Mouse (Mus musculus) ovary, postnatal 36 days (tissue): Measurements from ENCODE around the gene Olfr1049.
"Not testable (repeated sequence)": the region's sequence is repeated elsewhere in the genome, so short reads cannot be mapped to it uniquely, and the experiment has no call there.

Source experiments
- DNase-seq: peaks from one replicate; pipeline ENCODE4 v3.0.0; 2022; ENCODE audit warnings: low spot score, mixed read lengths

Olfr1049 gene

DNA sequence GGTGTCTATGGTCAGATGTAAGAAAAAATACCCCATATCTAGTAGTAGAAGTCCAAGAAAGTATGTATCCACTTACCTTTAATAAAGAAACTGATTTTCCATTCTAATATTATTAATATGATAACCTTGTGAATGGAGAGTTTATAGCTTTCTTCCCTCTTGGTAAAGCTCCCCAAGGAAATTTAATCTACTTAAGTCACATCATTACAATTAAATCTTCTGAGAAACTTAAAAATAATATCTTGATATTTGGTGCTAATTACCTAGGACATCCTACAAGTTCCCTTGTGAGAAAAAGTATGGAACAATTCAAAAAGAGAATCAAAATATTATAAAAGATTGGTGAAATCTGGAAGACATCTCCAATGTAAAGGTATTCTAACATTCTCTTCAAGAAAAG is at the start of gene Olfr1049:
TSS of gene Olfr1049 (minus strand) at position 101 of the 400 bp plus-strand sequence.
- not testable (repeated sequence) for DNase-seq

DNA sequence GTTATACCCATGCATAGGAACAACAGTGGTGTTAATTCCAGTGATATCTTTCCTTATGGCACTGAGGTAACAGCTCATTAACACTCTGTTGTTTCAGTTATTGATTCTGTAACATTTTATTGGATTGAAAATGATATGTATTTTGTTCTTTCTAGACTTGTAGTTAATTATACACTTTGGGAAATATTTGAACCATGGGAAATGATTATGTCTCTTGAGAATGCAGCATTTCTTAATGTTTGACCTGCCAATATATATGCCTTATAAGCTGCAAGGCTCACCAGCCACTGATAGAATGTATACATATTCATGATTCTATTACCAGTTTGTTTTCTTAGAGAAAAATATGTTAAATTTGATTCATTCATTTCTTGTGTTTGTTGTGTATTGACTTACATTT is 34.0 kb upstream of the Olfr1049 start, which contains the start of gene Olfr1052:
TSS of gene Olfr1052 (plus strand) at position 301 of the 400 bp plus-strand sequence.
- DNase-seq, result no peak

DNA sequence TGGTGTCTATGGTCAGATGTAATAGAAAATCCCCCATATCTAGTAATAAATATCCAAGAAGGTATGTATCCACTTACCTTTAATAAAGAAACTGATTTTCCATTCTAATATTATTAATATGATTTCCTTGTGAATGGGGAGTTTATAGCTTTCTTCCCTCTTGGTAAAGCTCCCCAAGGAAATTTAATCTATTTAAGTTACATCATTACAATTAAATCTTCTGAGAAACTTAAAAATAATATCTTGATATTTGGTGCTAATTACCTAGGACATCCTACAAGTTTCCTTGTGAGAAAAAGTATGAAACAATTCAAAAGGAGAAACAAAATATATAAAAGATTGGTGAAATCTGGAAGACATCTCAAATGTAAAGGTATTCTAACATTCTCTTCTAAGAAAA is 20.9 kb upstream of the Olfr1049 start, which contains the start of gene Olfr1051:
TSS of gene Olfr1051 (minus strand) at position 101 of the 400 bp plus-strand sequence.
- not testable (repeated sequence) for DNase-seq

DNA sequence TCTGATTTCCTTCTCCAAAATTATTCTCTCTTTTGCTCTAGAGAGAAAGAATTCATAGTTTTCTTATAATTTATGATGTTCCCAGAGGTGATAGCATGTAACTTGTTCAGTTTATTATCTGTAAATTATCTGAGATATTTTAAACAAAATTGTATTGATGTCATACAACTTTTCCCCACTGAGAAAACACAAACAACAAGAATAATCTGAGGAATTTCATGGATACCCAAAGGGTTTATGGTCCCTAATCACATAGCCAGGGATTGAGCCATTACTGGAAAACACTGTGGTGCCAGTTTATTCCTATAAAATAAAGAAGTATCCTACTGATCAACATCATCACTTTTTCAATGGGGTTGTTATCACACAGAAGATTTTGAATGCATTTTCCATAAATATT is 17.9 kb downstream of the Olfr1049 start, which contains the start of gene Olfr1048:
TSS of gene Olfr1048 (minus strand) at position 101 of the 400 bp plus-strand sequence.
- no peak for DNase-seq

DNA sequence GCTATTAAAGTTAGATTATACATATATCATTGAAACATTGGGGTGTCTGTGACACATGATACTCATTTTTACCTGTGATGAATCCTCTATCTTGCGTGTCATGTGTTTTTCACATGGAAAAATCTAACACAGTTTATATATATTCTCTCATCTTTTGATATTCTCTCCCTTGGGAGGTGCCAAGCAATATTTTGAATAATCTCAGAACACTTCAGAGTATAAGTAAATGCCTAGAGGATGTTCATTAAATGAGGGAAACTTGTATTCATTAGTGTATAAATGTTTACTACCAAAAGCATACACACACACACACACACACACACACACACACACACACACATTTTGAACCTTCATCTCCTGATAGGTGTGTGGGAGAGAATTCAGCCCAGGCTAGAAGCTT is 26.8 kb downstream of the Olfr1049 start, which contains the start of gene Olfr1047:
TSS of gene Olfr1047 (minus strand) at position 101 of the 400 bp plus-strand sequence.
- no peak for DNase-seq

DNA sequence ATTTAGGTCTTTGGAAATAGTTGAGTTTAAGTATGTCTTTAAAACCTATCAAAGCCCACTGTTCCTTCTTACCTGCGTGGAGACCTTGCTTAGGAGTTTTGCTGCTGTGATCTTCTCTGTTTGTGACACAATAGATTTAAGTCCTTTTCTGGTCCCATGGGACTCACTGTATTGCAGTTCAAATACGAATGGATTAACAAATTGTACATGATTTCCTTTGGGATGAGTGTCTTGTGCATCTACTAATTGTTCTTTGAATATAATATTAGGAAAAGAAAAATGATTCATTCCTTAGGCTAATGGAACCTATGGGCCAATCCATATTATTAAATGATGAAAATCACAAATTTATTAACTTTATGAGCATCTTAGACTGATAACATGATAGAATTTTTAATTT is 38.9 kb downstream of the Olfr1049 start, which contains the start of gene Olfr1046:
TSS of gene Olfr1046 (minus strand) at position 101 of the 400 bp plus-strand sequence.
- no peak for DNase-seq
